Mouse (Mus musculus): Measurements from ENCODE around the gene Ptpn6. TPM values are rescaled to one million over a fixed set of nuclear protein-coding genes. Genes with fewer than 3 reads are reported as not detected.

Ptpn6 gene
- polyA plus RNA-seq, 1 experiment from 2014 or later: 31.3 TPM

GRCm38 (mm10) chr6:124740211-124740887, 1.8 kb upstream of the Ptpn6 start:
- WGBS: under 1% methylated on average over 26 of the region's 29 CpGs
- Histone ChIP-seq H3K9me3 (replicated peaks; ENCODE audit: control insufficient read depth, low read length) (no peaks in the 10 kb centered on the region), H3K36me3 (ENCODE audit: control insufficient read depth, insufficient read depth) (peaks cover 10% of the 10 kb centered on the region), H3K9ac (ENCODE audit: low read length) (peak overlapping the region; percentile 92), H3K4me2 (ENCODE audit: low read depth, low read length) (peak overlapping the region; percentile 78), H3K27ac (ENCODE audit: low read length) (peak overlapping the region; percentile 99), H3K27me3 (ENCODE audit: control insufficient read depth, insufficient read depth, low read length) (no peaks in the 10 kb centered on the region), H3K4me3 (ENCODE audit: low read length) (peak overlapping the region; percentile 75), H3K4me1 (ENCODE audit: control insufficient read depth, insufficient read depth, low read length) (peaks cover 26% of the 10 kb centered on the region)
- ATAC-seq (replicated peaks; ENCODE audit: extremely low read depth, insufficient read depth, low FRiP score): peak; percentile 10

- Histone ChIP-seq H3K36me3 (ENCODE audit: control insufficient read depth, insufficient read depth) (peaks cover 8% of the 10 kb centered on the region), H3K27ac (ENCODE audit: low read length) (no peak overlapping the region; the same call in 1 of the 2 replicates), H3K4me1 (ENCODE audit: control insufficient read depth, insufficient read depth, low read length) (peaks cover 22% of the 10 kb centered on the region), H3K4me2 (ENCODE audit: low read depth, low read length) (no peak overlapping the region), H3K27me3 (ENCODE audit: control insufficient read depth, insufficient read depth, low read length) (no peaks in the 10 kb centered on the region), H3K9ac (ENCODE audit: low read length) (peak overlapping the region; percentile 92), H3K4me3 (ENCODE audit: low read length) (no peak overlapping the region), H3K9me3 (replicated peaks; ENCODE audit: control insufficient read depth, low read length) (no peaks in the 10 kb centered on the region)
- WGBS: 87% methylated on average over 10 of the region's 10 CpGs
- no peak for ATAC-seq (replicated peaks; ENCODE audit: extremely low read depth, insufficient read depth, low FRiP score)
Observed at GRCm38 (mm10) chr6:124739231-124739796, 800 bp upstream of the Ptpn6 start.

GRCm38 (mm10) chr6:124737040-124737439, 1.5 kb downstream of the Ptpn6 start:
- Histone ChIP-seq H3K27me3 (ENCODE audit: control insufficient read depth, insufficient read depth, low read length) (no peaks in the 10 kb centered on the region), H3K9me3 (replicated peaks; ENCODE audit: control insufficient read depth, low read length) (no peaks in the 10 kb centered on the region), H3K36me3 (ENCODE audit: control insufficient read depth, insufficient read depth) (0 out of 2 replicates have a peak, but pooled peaks cover 2% of the 10 kb centered on the region), H3K4me1 (ENCODE audit: control insufficient read depth, insufficient read depth, low read length) (peaks cover 22% of the 10 kb centered on the region), H3K9ac (ENCODE audit: low read length) (no peak overlapping the region), H3K27ac (ENCODE audit: low read length) (no peak overlapping the region), H3K4me2 (ENCODE audit: low read depth, low read length) (no peak overlapping the region), H3K4me3 (ENCODE audit: low read length) (no peak overlapping the region)
- 86% methylated on average over 11 of the region's 11 CpGs for whole genome bisulfite sequencing
- no peak for ATAC-seq (replicated peaks; ENCODE audit: extremely low read depth, insufficient read depth, low FRiP score)

GRCm38 (mm10) chr6:124734417-124734816, 4.1 kb downstream of the Ptpn6 start:
- Histone ChIP-seq H3K27me3 (ENCODE audit: control insufficient read depth, insufficient read depth, low read length) (no peaks in the 10 kb centered on the region), H3K27ac (ENCODE audit: low read length) (no peak overlapping the region), H3K4me1 (ENCODE audit: control insufficient read depth, insufficient read depth, low read length) (peaks cover 11% of the 10 kb centered on the region), H3K9me3 (replicated peaks; ENCODE audit: control insufficient read depth, low read length) (no peaks in the 10 kb centered on the region), H3K36me3 (ENCODE audit: control insufficient read depth, insufficient read depth) (0 out of 2 replicates have a peak, but pooled peaks cover 2% of the 10 kb centered on the region), H3K4me3 (ENCODE audit: low read length) (no peak overlapping the region), H3K4me2 (ENCODE audit: low read depth, low read length) (no peak overlapping the region), H3K9ac (ENCODE audit: low read length) (no peak overlapping the region)
- ATAC-seq (replicated peaks; ENCODE audit: extremely low read depth, insufficient read depth, low FRiP score): no peak
- WGBS: 90% methylated on average over 3 of the region's 3 CpGs

GRCm38 (mm10) chr6:124732476-124733370, 5.8 kb downstream of the Ptpn6 start:
- peak; percentile 56; the same call in 1 of the 2 replicates for ATAC-seq (replicated peaks; ENCODE audit: extremely low read depth, insufficient read depth, low FRiP score)
- WGBS: 55% methylated on average over 19 of the region's 19 CpGs
- H3K27ac ChIP-seq (ENCODE audit: low read length): 0 out of 2 replicates have a peak overlapping the region, but pooled peaks have one; percentile 2
- H3K4me3 ChIP-seq (ENCODE audit: low read length): peak overlapping the region; percentile 33
- no peaks in the 10 kb centered on the region for H3K27me3 ChIP-seq (ENCODE audit: control insufficient read depth, insufficient read depth, low read length)
- H3K36me3 ChIP-seq (ENCODE audit: control insufficient read depth, insufficient read depth): no peaks in the 10 kb centered on the region
- peak overlapping the region; percentile 51; the same call in 1 of the 2 replicates for H3K9ac ChIP-seq (ENCODE audit: low read length)
- no peaks in the 10 kb centered on the region for H3K9me3 ChIP-seq (replicated peaks; ENCODE audit: control insufficient read depth, low read length)
- H3K4me1 ChIP-seq (ENCODE audit: control insufficient read depth, insufficient read depth, low read length): no peaks in the 10 kb centered on the region
- H3K4me2 ChIP-seq (ENCODE audit: low read depth, low read length): peak overlapping the region; percentile 30

GRCm38 (mm10) chr6:124731038-124731437, 7.5 kb downstream of the Ptpn6 start:
- no peaks in the 10 kb centered on the region for H3K36me3 ChIP-seq (ENCODE audit: control insufficient read depth, insufficient read depth)
- H3K9ac ChIP-seq (ENCODE audit: low read length): no peak overlapping the region; the same call in 1 of the 2 replicates
- no peaks in the 10 kb centered on the region for H3K4me1 ChIP-seq (ENCODE audit: control insufficient read depth, insufficient read depth, low read length)
- ATAC-seq (replicated peaks; ENCODE audit: extremely low read depth, insufficient read depth, low FRiP score): no peak
- H3K4me2 ChIP-seq (ENCODE audit: low read depth, low read length): no peak overlapping the region
- no peaks in the 10 kb centered on the region for H3K27me3 ChIP-seq (ENCODE audit: control insufficient read depth, insufficient read depth, low read length)
- H3K9me3 ChIP-seq (replicated peaks; ENCODE audit: control insufficient read depth, low read length): no peaks in the 10 kb centered on the region
- no peak overlapping the region for H3K4me3 ChIP-seq (ENCODE audit: low read length)
- WGBS: 75% methylated on average over 7 of the region's 7 CpGs
- H3K27ac ChIP-seq (ENCODE audit: low read length): no peak overlapping the region

- WGBS: 62% methylated on average over 8 of the region's 8 CpGs
- no peaks in the 10 kb centered on the region for H3K27me3 ChIP-seq (ENCODE audit: control insufficient read depth, insufficient read depth, low read length)
- no peaks in the 10 kb centered on the region for H3K9me3 ChIP-seq (replicated peaks; ENCODE audit: control insufficient read depth, low read length)
- no peaks in the 10 kb centered on the region for H3K4me1 ChIP-seq (ENCODE audit: control insufficient read depth, insufficient read depth, low read length)
- no peaks in the 10 kb centered on the region for H3K36me3 ChIP-seq (ENCODE audit: control insufficient read depth, insufficient read depth)
- ATAC-seq (replicated peaks; ENCODE audit: extremely low read depth, insufficient read depth, low FRiP score): 0 out of 2 replicates have a peak, but pooled peaks have one; percentile 7
- H3K4me2 ChIP-seq (ENCODE audit: low read depth, low read length): 0 out of 2 replicates have a peak overlapping the region, but pooled peaks have one; percentile 21
- no peak overlapping the region for H3K4me3 ChIP-seq (ENCODE audit: low read length)
- H3K9ac ChIP-seq (ENCODE audit: low read length): no peak overlapping the region
- H3K27ac ChIP-seq (ENCODE audit: low read length): peak overlapping the region; percentile 51
Observed at GRCm38 (mm10) chr6:124729850-124730705, 8.4 kb downstream of the Ptpn6 start.

GRCm38 (mm10) chr6:124728621-124729020, 9.9 kb downstream of the Ptpn6 start:
- 84% methylated on average over 10 of the region's 10 CpGs for WGBS
- Histone ChIP-seq H3K4me2 (ENCODE audit: low read depth, low read length) (no peak overlapping the region), H3K36me3 (ENCODE audit: control insufficient read depth, insufficient read depth) (no peaks in the 10 kb centered on the region), H3K4me3 (ENCODE audit: low read length) (no peak overlapping the region), H3K27me3 (ENCODE audit: control insufficient read depth, insufficient read depth, low read length) (no peaks in the 10 kb centered on the region), H3K27ac (ENCODE audit: low read length) (no peak overlapping the region), H3K9me3 (replicated peaks; ENCODE audit: control insufficient read depth, low read length) (no peaks in the 10 kb centered on the region), H3K9ac (ENCODE audit: low read length) (no peak overlapping the region), H3K4me1 (ENCODE audit: control insufficient read depth, insufficient read depth, low read length) (no peaks in the 10 kb centered on the region)
- no peak for ATAC-seq (replicated peaks; ENCODE audit: extremely low read depth, insufficient read depth, low FRiP score)

Measured in heart, embryonic 16.5 days (tissue).